Mouse (Mus musculus): ENCODE results near the gene Hoxc8. TPM values are rescaled to one million over a fixed set of nuclear protein-coding genes. Genes with fewer than 3 reads are reported as not detected.

The Hoxc8 gene
- total RNA-seq (2012; rRNA removed) = 0.22 TPM in 1 of 2 replicates, not detected in the other

- peak within 1 kb of the TSS; percentile 9 to 26 for H3K4me3 ChIP-seq (ENCODE audit: insufficient read depth in 1 of 2, low read depth in 1 of 2, low read length in 2 of 2, poor library complexity in 1 of 2, severe bottlenecking in 1 of 2)
- TF ChIP-seq CHD2 (IDR thresholded peaks at IDR 0.05; ENCODE audit: low read depth, low read length) (no peak), ZNF384 (IDR thresholded peaks at IDR 0.05; ENCODE audit: low read depth, low read length) (no peak), MAFK (IDR thresholded peaks at IDR 0.05; ENCODE audit: insufficient read depth, low read depth, low read length) (no peak), ZC3H11A (IDR thresholded peaks at IDR 0.05; ENCODE audit: borderline replicate concordance, low read depth, low read length) (no peak), HCFC1 (IDR thresholded peaks at IDR 0.05; ENCODE audit: borderline replicate concordance, insufficient read depth, low read length) (no peak)
- 0 out of 2 replicates have a peak within 1 kb of the TSS, but pooled peaks have one; percentile 22 for H3K9ac ChIP-seq (ENCODE audit: insufficient read depth, low read depth, low read length, poor library complexity, severe bottlenecking)
- in situ Hi-C loops (cut with MboI; ENCODE audit: low sequenced_read_pairs in 2 of 2, unreplicated experiment in 2 of 2) = loop anchor here in 1 of 2 experiments (25.0 kb wide), 1 partner anchor 322 kb away; the partner anchor contains the start of gene Gpr84
- no peak for DNase-seq (ENCODE audit: low read depth, low spot score)
- no peaks in the 10 kb centered on the region for H3K36me3 ChIP-seq (ENCODE audit: control insufficient read depth, insufficient read depth, low read length, poor library complexity, severe bottlenecking)
- no peak within 1 kb of the TSS for H3K27ac ChIP-seq (ENCODE audit: insufficient read depth, low read depth, low read length, poor library complexity, severe bottlenecking)
- no peaks in the 10 kb centered on the region for H3K9me3 ChIP-seq (ENCODE audit: control insufficient read depth, insufficient read depth, low read depth, low read length)
- peaks cover 0 to 7% of the 10 kb centered on the region in 2 experiments; a peak in 1 of 4 replicates for H3K4me1 ChIP-seq (ENCODE audit: control insufficient read depth in 2 of 2, insufficient read depth in 2 of 2, low read length in 2 of 2, poor library complexity in 1 of 2)
Observed at GRCm38 (mm10) chr15:102990461-102991397, at the start of gene Hoxc8. Gene Hoxc8, plus strand, starts transcription at chr15:102990607.

DNA sequence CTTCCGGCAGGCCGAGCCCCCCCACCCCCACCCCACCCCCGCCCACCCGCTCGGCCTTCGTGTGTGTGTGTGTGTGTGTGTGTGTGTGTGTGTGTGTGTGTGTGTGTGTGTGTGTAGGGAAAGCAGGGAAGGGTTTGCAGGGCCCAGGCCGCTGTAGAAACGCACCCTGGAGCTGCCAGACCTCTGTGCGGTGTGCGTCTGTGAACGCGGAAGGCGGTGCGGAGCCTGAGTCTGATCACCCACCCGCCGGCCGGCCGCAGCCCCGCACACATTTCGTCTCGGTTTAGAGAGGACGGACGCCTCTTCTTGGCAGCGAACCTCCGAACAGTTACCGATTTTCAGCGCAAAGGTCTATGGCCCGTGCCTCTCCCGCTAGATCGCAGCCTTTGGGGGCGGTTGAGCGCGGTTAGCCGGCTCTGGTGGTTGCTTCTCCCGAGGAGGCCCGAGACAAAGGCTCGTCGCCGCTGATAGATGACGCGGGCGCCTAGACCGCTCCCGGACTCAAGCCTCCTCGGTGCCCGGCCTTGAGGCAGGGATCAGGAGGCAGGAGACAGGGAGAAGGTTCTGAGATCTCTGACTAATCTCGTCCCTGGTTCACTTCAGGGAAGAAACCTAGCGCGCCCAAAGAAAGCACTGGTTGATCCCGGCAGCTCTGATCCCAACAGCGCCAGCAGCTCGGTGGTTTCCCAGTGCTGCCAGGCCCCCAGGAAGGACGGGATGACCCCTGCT, 47.5 kb upstream of the Hoxc8 start:
- DNase-seq (ENCODE audit: low read depth, low spot score) = no peak
- H3K27ac ChIP-seq (ENCODE audit: insufficient read depth, low read depth, low read length, poor library complexity, severe bottlenecking) = no peak overlapping the region
- TF ChIP-seq ZNF384 (IDR thresholded peaks at IDR 0.05; ENCODE audit: low read depth, low read length) (no peak), HCFC1 (IDR thresholded peaks at IDR 0.05; ENCODE audit: borderline replicate concordance, insufficient read depth, low read length) (no peak), ZC3H11A (IDR thresholded peaks at IDR 0.05; ENCODE audit: borderline replicate concordance, low read depth, low read length) (no peak), CHD2 (IDR thresholded peaks at IDR 0.05; ENCODE audit: low read depth, low read length) (no peak), MAFK (IDR thresholded peaks at IDR 0.05; ENCODE audit: insufficient read depth, low read depth, low read length) (no peak)

DNA sequence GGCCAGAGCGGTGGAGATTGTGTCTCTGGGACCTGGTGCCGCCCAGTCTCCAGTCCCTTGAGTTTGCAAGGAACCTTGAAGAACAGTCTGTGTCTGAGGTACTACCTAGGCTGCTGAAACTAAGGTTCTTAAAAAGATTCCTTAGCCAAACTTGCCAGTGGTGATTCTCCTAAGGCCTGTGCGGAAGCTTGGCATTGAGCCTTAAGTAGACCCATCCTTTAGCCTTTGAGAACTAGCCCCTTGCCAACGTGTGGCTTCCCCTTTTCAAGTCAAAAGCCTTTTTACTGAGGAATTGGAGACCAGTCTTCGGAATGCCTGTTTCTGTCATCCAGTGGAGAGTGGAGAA, 47.0 kb upstream of the Hoxc8 start:
- peaks cover 0 to 4% of the 10 kb centered on the region in 2 experiments; a peak in 2 of 4 replicates for H3K4me1 ChIP-seq (ENCODE audit: control insufficient read depth in 2 of 2, insufficient read depth in 2 of 2, low read length in 2 of 2, poor library complexity in 1 of 2)
- peak overlapping the region in 1 of 2 experiments; percentile 52; a peak in 1 of 4 replicates for H3K4me3 ChIP-seq (ENCODE audit: insufficient read depth in 1 of 2, low read depth in 1 of 2, low read length in 2 of 2, poor library complexity in 1 of 2, severe bottlenecking in 1 of 2)
- no peak overlapping the region for H3K9ac ChIP-seq (ENCODE audit: insufficient read depth, low read depth, low read length, poor library complexity, severe bottlenecking)
- in situ Hi-C loops (cut with MboI; ENCODE audit: low sequenced_read_pairs in 2 of 2, unreplicated experiment in 2 of 2) = loop anchor here in 1 of 2 experiments (25.0 kb wide), 1 partner anchor 931 kb away; the partner anchor contains the start of gene Krt8
- no peaks in the 10 kb centered on the region for H3K36me3 ChIP-seq (ENCODE audit: control insufficient read depth, insufficient read depth, low read length, poor library complexity, severe bottlenecking)
- H3K9me3 ChIP-seq (ENCODE audit: control insufficient read depth, insufficient read depth, low read depth, low read length) = no peaks in the 10 kb centered on the region
- TF ChIP-seq CHD2 (IDR thresholded peaks at IDR 0.05; ENCODE audit: low read depth, low read length) (no peak), HCFC1 (IDR thresholded peaks at IDR 0.05; ENCODE audit: borderline replicate concordance, insufficient read depth, low read length) (no peak), ZNF384 (IDR thresholded peaks at IDR 0.05; ENCODE audit: low read depth, low read length) (no peak), ZC3H11A (IDR thresholded peaks at IDR 0.05; ENCODE audit: borderline replicate concordance, low read depth, low read length) (no peak), MAFK (IDR thresholded peaks at IDR 0.05; ENCODE audit: insufficient read depth, low read depth, low read length) (no peak)
- H3K27ac ChIP-seq (ENCODE audit: insufficient read depth, low read depth, low read length, poor library complexity, severe bottlenecking) = no peak overlapping the region
- DNase-seq (ENCODE audit: low read depth, low spot score) = no peak

More for the DNA sequence above, 47.5 kb upstream of the Hoxc8 start:
- Histone ChIP-seq H3K4me3 (ENCODE audit: insufficient read depth in 1 of 2, low read depth in 1 of 2, low read length in 2 of 2, poor library complexity in 1 of 2, severe bottlenecking in 1 of 2) (peak overlapping the region; percentile 25 to 52; a peak in 3 of 4 replicates), H3K9me3 (ENCODE audit: control insufficient read depth, insufficient read depth, low read depth, low read length) (no peaks in the 10 kb centered on the region), H3K36me3 (ENCODE audit: control insufficient read depth, insufficient read depth, low read length, poor library complexity, severe bottlenecking) (no peaks in the 10 kb centered on the region), H3K9ac (ENCODE audit: insufficient read depth, low read depth, low read length, poor library complexity, severe bottlenecking) (no peak overlapping the region), H3K4me1 (ENCODE audit: control insufficient read depth in 2 of 2, insufficient read depth in 2 of 2, low read length in 2 of 2, poor library complexity in 1 of 2) (peaks cover 0 to 4% of the 10 kb centered on the region in 2 experiments; a peak in 2 of 4 replicates)
- in situ Hi-C loops (cut with MboI; ENCODE audit: low sequenced_read_pairs in 2 of 2, unreplicated experiment in 2 of 2) = loop anchor here in 1 of 2 experiments (25.0 kb wide), 1 partner anchor 931 kb away; the partner anchor contains the start of gene Krt8
